Mouse (Mus musculus) large intestine, adult 2 months (tissue): Measurements from ENCODE around the gene Ccr1. TPM values are rescaled to one million over a fixed set of nuclear protein-coding genes. Genes with fewer than 3 reads are reported as not detected.

ENCODE experiments used
- DNase-seq: peaks from one replicate; pipeline ENCODE4 v3.0.0-alpha.2; 2012; ENCODE audit warnings: low read depth, low spot score
- WGBS: fragments of 180-500 bp; shearing (Covaris S2); methylation state at CpG from one replicate; pipeline ENCODE4 v1.1.7; 2018; 5-methylcytosine and 5-hydroxymethylcytosine counted together
- polyA plus RNA-seq: library from polyadenylated mRNA; depleted of rRNA; stranded (reverse); fragments of >200 nt; gene quantifications from 2 replicates; pipeline ENCODE4 v1.2.3, GENCODE M21; 2012

Gene Ccr1
- polyA plus RNA-seq, 1 experiment, result 4.4 TPM

GRCm38 (mm10) chr9:123957911-123958413 lies 10.5 kb downstream of the Ccr1 start:
- whole genome bisulfite sequencing, result 79% methylated on average over 3 of the region's 3 CpGs
- no peak for DNase-seq

DNA sequence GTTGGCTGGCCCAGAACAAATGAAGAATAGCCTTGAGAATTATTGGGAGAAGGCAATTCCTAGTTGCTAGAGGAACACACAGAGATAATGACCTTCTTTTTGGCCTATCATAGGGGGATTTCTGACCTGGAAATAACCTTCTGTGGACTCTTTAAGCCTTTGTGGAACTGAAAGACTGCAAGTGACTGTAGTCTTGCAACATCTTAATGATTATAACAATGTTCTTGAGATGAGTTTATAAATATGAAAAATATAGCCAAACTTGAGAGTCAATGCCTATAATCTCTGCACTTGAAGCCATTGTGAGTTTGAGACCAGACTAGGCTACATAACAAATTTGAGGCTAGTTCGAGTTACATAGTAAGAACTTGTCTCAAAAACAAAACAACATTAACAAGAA lies 11.6 kb downstream of the Ccr1 start:
- WGBS, result 75% methylated on average over 1 of the region's 1 CpGs
- no peak for DNase-seq

- DNase-seq, result no peak
- 68% methylated on average over 2 of the region's 2 CpGs for WGBS
Observed at GRCm38 (mm10) chr9:123953551-123953950, 14.9 kb downstream of the Ccr1 start.

DNA sequence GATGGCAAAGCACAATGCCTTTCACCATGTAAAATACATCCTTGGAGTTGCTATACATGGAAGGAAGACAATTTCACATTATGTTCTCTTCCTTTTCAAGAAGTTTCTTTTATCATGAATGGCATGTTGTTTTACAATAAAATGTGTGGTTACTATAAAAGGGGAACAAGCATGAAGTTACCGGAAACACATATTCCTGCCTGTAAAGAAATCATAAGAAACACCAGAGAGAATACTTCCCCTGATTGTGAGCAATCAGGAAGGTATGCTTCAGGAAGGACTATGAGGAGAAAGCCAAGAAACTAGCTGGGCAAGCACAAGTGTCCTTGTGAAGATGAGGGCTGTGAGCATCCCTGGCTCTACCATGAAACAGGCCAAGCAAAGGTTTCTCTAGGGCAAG lies 17.3 kb downstream of the Ccr1 start:
- no peak for DNase-seq
- WGBS, result 76% methylated on average over 1 of the region's 1 CpGs

- WGBS, result 86% methylated on average over 2 of the region's 2 CpGs
- DNase-seq, result no peak
Observed at GRCm38 (mm10) chr9:123949432-123949831, 19.1 kb downstream of the Ccr1 start.

DNA sequence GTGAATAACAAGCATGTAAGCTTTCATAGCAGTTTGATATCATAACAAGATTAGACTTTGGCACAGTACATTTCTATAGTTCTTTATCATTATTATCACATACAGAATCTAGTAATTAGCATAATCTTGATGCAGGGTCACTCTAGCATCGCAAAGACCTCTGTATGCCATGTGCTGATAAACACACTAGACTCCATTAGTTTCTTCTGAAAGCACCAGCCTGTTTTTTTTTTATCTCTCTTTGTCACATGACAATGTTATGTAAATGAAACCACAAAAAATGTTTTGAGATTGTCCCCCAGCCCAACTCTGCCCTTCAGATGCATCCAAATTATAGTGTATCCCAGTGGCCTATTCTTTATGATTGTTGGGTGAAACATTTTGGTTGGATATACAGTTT lies 20.7 kb downstream of the Ccr1 start:
- WGBS, result 84% methylated on average over 1 of the region's 1 CpGs
- no peak for DNase-seq

GRCm38 (mm10) chr9:123942025-123942424 lies 26.5 kb downstream of the Ccr1 start:
- no peak for DNase-seq
- 90% methylated on average over 3 of the region's 3 CpGs for WGBS

DNA sequence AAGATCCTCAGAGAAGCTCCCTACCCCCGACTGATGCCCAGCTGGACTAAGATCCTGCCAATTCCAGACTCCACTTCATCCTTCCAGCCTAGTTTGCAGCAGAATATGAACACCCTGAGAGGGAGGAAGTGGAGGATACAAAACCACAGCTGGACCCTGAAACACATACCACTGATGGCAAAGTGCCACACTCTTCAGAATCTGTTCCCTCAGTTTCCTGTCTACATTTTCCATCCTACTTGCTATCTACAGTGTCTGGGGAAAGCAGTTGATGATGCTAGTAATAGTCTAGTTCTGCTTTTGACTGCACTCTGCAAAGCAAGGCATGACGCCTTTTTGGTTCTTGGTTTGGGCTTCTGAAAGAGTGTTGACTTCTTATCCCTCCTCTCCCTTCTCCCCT lies 27.2 kb downstream of the Ccr1 start:
- no peak for DNase-seq

DNA sequence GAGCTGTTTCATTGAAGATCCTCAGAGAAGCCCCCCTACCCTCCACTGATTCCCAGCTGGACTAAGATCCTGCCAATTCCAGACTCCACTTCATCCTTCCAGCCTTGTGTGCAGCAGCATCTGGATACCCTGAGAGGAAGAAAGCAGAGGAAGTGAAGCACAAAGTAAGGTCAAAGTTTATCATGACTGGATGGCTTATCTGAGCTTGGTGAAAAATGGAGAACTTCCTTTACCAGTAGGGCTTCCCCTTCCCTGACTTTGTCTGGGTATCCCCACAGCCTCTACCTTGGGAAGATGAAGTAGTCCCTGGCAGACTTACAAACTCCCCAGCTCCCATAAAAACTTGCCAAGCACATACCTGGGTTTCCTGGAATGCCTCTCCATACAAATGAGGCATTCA lies 27.9 kb downstream of the Ccr1 start:
- DNase-seq, result no peak

More for the DNA sequence above, 27.2 kb downstream of the Ccr1 start:
- 64% methylated on average over 2 of the region's 2 CpGs for WGBS

DNA sequence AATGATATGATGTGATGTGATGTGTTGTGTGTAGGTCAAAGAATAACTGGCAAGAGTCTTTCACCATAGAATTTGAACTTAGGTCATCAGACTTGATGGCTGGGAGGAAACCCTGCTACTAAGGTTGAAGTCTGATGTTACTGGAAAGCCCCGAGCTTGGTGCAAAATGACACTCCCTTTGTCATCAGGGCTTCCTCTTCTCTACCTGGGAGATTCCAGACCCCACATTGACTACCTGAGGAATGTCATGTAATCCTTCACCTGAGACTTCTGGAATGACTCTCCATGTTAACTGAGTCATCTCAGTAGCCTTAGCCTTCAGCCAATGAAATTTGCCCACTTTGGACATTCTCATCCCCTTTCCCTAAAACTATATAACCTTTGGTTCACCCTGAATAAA lies 28.3 kb downstream of the Ccr1 start:
- no peak for DNase-seq
- WGBS, result 38% methylated on average over 1 of the region's 1 CpGs

GRCm38 (mm10) chr9:123937989-123938388 lies 30.5 kb downstream of the Ccr1 start:
- 85% methylated on average over 2 of the region's 2 CpGs for WGBS
- DNase-seq, result no peak

GRCm38 (mm10) chr9:123936604-123937280 lies 31.8 kb downstream of the Ccr1 start:
- no peak for DNase-seq
- WGBS, result 71% methylated on average over 9 of the region's 9 CpGs

- no peak for DNase-seq
- 95% methylated on average over 5 of the region's 5 CpGs for WGBS
Observed at GRCm38 (mm10) chr9:123935776-123936175, 32.7 kb downstream of the Ccr1 start.

DNA sequence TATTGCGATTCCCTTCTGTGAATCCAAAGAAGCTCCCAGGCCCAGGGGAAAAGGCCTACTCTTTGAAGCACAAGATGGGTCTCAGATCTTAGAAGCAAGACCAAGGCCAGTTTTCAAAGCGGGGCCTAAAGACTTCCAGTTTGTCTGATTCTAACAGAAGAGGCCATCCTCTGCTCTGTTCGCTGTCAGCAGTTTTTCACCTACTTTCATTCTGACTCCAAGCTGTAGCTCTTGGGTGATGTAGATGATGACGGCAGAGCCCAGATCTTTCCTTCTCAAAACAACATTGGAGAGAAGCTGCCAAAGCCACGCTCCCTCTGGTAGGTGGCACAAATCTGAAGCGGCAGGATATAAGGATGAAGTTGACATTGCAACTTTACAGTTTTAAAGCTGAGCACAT lies 33.1 kb downstream of the Ccr1 start:
- no peak for DNase-seq
- 89% methylated on average over 6 of the region's 6 CpGs for WGBS

GRCm38 (mm10) chr9:123933716-123934445 lies 34.6 kb downstream of the Ccr1 start:
- WGBS, result 95% methylated on average over 5 of the region's 5 CpGs
- no peak for DNase-seq

DNA sequence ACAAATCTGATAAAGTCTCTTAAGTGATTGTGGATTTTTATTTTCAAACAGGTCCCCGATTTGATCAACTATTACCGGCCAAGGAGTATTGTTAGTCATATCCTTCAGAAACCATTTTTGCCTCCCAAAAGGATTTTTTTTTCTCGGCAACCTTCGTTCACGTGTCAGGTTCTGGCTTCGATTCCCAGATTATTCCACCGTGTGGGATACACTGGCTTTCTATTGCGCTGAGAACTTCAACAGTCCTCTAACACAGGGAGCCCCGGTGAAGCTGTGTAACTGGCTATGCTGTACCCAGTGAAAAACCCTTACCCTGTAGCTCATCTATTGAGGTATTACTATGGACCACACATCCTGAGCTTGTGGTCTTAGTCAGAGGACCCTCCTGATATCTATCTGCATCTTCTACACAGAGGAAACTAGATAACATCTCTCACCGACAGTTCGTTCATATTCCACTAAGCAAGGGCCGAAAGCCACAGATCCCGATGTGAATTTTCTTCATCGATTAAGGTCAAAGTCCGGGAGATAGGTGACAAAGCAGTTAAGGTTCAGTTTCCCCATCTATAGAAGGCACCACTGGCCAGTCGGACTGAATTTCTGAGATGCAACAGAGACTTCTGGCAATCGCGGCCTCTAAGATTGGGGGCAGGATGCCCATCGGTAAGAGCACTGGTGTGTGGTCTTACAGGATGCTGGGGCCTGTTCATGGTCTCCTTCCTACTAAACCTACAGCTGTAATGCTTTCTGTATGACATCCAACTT lies 35.4 kb downstream of the Ccr1 start:
- DNase-seq, result no peak
- 88% methylated on average over 19 of the region's 19 CpGs for WGBS

DNA sequence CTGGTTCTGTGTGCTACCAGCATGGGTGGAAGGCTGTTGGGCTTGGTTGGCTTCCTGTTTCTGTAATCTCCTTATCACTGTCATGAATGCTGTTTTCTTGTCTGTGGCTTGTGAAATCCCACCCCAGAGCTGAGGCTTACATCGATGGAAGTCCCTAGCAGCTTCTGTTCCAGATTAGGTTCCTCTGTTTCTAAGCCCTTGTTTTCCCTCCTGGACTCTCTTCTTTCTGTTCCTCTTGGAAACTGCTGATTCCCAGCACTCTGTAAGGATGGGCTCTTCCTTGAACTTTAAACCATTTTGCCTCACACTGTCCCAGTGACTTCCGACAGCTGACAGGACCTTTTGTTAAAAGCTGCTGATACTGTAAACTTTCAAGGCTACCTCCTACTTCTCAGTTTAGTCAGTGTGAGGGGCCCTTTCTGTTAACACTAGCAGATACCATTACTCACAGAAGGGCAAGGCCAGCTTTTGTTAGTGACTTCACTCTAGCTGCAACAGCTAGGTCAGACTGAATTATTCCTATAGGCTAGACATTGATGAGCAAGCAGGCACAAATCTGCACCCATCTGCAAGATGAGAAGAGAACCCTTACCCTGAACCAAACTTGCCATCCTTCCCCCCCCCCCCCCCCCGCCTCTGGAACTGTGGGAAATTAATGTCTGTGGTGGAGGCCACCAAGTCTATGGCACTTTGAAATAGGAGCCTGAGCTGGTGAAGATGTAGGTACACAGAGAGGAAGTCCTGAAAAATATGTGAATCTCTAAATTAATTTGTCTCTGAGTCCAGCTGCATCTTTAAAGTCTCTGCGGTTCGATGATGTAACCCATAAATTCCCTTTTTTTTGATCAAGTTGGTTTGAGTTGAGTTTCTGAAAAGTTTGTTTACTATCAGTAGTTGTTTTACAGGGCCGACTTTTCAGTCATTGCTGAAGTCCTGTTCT lies 36.5 kb downstream of the Ccr1 start:
- 56% methylated on average over 6 of the region's 6 CpGs for WGBS
- DNase-seq, result no peak

GRCm38 (mm10) chr9:123930926-123931325 lies 37.6 kb downstream of the Ccr1 start:
- no peak for DNase-seq
- 24% methylated on average over 3 of the region's 3 CpGs for WGBS

GRCm38 (mm10) chr9:123930476-123930875 lies 38.0 kb downstream of the Ccr1 start:
- 75% methylated on average over 3 of the region's 3 CpGs for WGBS

More at GRCm38 (mm10) chr9:123930476-123930875, 38.0 kb downstream of the Ccr1 start:
- no peak for DNase-seq
